Mouse (Mus musculus): ENCODE measurements around the gene Tmem169. TPM values are rescaled to one million over a fixed set of nuclear protein-coding genes. Genes with fewer than 3 reads are reported as not detected.
A peak's percentile ranks its signal among the peaks of the same experiment; 100 is the strongest.

The Tmem169 gene
- total RNA-seq, 2 experiments from 2014 or later: not detected

DNA sequence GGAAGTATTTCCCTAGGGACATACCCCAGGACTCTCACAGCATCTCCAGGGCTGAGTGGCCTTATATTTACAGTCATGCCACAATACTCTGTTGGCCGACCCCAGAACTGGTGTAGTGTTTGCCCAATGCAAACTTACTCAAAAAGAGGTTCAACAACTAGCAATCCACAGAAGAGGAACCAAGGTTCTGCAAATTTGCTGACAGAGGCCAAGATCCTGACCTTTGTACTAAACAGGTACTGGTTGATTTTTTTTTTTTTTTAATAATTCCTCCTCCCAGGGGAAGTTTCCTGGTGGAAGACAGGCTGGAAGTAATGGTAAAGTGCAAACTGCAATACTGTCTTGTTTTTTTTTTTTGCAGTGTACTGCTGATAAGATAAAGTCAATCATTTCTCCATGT is 1.6 kb upstream of the Tmem169 start:
- ATAC-seq (replicated peaks; ENCODE audit: low FRiP score, poor library complexity, severe bottlenecking): no peak

DNA sequence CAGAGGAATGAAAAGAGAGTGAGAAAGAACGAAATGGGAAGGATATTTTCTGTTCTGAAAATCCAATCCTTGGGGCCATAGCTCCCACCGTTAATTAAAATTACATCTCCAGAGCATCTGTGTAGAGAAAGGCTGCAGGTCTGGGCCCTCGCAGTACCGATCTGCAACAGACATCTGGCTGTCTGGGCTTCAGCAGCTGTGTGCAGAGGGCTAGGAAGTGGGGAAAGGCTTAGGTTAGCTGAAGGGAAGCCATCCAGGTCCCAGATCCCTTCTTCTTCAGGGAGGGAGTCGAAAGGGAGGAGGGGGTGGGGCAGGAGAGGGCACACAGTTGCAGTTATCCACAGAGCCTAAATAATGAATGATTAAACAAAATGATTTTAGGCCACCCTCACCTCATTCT is 370 bp downstream of the Tmem169 start:
- ATAC-seq (replicated peaks; ENCODE audit: low FRiP score, poor library complexity, severe bottlenecking): no peak

DNA sequence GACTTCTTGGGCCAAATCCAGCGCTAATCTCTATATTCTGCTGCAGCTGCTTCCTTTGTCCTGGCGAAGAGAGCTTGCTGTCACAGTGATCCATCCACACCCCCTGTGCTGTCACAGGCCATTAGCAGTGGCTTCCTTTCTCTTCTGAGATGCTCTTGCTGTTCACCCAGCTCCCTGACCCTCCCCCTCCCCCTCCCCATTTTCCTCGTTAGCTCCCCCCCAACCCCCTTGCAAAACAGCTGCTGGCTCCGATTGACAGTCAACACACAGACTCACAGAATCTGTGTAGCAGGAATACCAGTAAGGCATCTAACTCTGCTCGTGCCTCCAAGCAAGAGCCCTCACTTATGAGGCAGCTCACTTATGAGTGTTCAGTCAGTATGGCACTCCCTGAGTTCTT is 2.7 kb downstream of the Tmem169 start:
- no peak for ATAC-seq (replicated peaks; ENCODE audit: low FRiP score, poor library complexity, severe bottlenecking)

DNA sequence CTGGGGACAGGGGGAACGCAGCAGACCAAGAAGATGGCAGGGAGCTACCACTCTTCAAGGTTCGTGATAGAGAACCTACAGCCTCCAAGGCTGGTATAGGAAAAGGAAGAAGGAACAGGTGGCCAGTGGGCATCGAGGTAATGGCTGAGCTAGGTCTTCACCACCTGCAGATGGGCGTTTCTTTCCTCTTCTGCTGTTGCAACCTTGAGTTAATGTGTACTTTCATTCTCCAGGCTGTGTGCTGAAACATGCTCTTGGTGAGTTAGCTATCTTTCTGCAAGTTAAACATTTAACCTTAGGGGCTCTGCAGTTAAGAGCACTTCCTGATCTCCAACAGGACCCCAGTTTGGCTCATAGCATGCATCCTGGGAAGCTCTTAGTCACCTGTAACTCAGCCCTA is 3.7 kb downstream of the Tmem169 start:
- no peak for ATAC-seq (replicated peaks; ENCODE audit: low FRiP score, poor library complexity, severe bottlenecking)

DNA sequence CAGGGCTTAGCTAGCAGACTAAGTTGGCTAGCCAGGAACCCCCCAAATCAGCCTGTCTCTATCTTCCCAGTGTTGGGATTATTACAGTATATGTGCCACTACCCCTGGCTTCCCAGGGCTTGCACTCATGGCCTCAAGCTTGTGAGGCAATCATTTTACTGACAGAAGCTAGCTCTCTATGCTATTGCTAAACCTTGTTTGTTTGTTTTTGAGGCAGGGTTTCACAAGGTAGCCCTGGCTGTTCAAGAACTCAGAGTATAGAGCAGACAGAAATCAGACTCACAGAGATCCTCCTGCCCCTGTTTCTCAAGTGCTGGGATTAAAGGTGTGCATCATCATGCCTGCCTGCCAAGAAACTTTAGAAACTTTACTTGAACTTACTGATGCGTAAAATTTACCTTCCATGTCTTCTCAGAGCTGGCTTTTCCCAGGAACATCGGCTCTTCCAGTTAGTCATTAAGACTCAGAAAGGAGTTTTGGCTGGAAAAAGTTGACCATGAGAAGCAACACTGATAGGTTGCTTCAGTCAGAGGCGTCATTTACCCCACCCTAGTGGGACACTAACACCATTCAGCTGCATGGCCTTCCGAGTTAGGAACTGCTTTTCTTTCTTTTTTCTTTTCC is 4.5 kb downstream of the Tmem169 start:
- ATAC-seq (replicated peaks; ENCODE audit: low FRiP score, poor library complexity, severe bottlenecking): no peak

DNA sequence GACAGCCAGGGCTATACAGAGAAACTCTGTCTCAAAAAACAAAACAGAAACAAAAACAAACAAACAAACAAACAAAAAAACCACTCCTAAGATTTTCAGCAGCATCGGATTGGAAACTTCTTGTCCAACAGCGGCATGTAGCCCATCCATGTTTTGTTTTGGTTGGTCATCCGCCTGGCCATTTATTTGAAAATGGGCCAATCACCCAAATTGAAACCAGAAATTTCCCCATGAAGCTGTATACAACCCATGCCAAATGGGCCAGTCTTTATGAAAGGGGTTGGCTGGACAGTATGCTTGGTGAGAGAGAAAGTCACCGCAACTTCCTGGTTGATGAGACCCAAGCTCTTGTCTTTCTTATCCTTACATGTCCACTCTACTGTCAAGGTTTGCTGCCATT is 6.7 kb downstream of the Tmem169 start:
- ATAC-seq (replicated peaks; ENCODE audit: low FRiP score, poor library complexity, severe bottlenecking): no peak

DNA sequence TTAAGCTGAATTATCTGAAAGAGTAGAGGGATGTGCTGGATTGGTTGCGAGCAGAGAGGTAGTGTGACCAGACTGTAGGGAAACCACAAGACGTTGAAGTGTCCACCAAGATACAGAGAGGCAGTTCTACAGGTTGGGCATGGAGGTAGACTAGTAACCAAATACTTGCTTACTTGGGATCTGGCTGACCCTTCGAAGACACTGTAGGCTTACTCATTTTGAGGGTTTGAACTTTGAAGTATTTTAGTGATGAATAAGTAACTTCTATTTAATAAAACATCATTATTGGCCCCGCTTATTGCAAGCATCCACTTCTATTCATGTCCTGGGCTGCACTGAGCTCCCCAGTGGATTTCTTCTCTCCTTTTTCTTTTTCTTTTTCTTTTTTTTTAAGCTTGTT is 7.3 kb downstream of the Tmem169 start:
- no peak for ATAC-seq (replicated peaks; ENCODE audit: low FRiP score, poor library complexity, severe bottlenecking)

DNA sequence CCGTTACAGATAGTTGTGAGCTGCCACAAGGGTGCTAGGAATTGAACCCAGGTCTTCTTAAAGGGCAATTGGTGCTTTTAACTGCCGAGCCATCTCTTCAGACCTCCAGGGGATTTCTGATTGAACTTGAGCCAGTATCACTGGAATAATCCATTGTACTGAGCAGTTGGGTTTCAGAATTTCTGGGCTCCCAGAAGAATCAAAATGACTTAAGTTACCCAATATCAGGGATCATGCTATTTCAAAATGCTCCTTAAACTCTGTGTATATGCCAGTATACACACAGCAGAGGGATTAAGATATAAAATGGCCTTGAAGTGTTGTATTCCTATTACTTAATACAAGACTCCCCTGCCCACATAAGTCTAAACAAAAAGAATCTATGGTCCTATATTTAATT is 7.8 kb downstream of the Tmem169 start:
- ATAC-seq (replicated peaks; ENCODE audit: low FRiP score, poor library complexity, severe bottlenecking): no peak

DNA sequence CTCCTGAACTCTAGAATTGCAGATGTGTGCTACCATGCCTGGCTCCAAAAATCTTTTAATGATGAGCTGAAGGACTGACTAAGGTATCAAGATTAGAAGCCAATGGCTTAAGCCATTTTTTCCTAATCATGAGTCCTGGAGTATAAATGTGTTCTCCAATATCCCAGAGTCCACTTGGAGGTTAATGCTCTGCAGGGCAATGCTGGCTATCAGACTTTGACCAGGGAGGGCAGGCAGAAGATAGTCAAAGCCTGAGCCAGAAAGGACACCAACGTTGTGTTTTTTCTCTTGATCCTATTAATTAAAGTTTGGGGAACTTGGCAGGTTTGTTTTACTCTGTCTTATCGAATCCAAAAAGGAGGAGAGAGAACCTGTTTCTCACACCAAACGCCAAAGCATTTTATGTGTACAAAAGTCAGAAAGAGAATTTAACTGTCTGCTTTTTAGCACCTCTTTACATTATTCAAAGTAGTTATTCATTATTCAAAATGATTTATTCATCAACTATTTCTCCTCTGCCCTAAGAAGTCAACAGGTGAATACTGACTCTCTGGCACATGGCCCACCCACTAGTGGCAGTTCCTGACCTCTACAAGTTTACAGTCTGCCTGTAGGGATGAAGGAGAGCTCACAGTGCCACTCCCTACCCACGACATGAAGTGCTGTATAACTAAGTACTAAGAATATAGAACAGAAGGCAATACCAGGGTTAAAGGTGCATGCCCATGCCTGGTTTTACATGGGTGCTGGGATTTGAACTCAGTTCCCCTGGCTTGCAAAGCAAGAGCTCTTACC is 9.9 kb downstream of the Tmem169 start:
- ATAC-seq (replicated peaks; ENCODE audit: low FRiP score, poor library complexity, severe bottlenecking): no peak

DNA sequence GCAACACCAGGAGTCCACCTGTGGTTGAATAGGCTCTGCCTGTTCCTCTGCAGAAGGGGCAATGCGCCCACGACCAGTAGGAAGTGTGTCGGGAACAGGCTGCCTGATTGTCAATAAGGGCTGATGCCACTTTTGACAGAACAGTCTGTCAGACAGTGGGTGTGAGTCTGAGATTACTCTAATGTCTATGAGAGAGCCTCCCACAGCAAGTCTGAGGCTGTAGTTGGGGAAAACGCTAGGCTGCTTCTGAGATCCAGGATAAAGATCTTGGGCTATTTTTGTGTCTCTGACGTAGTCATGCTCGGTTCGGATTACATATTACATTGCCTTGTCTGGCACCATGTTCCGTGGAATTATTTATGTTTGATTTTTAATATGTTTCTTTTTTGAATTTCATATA is 11.6 kb downstream of the Tmem169 start:
- ATAC-seq (replicated peaks; ENCODE audit: low FRiP score, poor library complexity, severe bottlenecking): no peak

DNA sequence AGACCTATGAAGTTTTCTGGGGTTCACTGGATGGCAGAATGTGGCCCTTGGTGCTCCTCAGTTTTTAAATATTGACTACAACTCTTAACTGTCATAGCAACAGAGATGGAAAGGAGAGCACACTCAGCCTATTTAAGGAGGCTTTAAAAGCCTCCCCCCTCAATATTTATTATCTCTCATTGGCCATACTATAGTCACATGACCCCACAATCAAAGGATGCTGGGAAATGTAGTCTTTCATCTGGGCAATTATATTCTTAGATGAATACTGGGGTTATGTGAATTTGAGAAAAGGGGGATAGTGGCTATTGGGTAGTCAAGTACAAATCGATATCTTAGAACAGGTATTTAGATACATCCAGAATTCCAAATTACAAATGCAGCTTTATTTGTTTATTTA is 17.7 kb downstream of the Tmem169 start:
- ATAC-seq (replicated peaks; ENCODE audit: low FRiP score, poor library complexity, severe bottlenecking): no peak

DNA sequence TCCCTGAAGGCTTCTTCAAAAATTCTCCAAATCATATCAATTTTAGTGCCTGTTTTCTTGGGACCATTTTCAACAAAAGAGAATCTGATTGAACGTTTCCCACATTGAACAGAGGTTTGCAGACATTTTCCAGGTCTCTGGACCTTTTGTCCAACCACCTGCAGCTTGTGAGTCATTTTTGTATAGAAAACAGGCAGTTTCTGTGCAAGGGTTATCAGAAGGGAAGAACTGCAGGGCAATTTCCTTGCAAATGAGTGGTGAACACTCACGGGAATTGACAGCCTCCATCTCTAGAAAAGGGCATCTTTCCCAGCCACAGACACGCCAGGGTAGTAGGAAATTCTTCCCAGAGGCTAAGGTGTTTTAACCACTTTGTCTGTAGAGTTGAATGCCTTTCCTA is 22.1 kb downstream of the Tmem169 start:
- no peak for ATAC-seq (replicated peaks; ENCODE audit: low FRiP score, poor library complexity, severe bottlenecking)

DNA sequence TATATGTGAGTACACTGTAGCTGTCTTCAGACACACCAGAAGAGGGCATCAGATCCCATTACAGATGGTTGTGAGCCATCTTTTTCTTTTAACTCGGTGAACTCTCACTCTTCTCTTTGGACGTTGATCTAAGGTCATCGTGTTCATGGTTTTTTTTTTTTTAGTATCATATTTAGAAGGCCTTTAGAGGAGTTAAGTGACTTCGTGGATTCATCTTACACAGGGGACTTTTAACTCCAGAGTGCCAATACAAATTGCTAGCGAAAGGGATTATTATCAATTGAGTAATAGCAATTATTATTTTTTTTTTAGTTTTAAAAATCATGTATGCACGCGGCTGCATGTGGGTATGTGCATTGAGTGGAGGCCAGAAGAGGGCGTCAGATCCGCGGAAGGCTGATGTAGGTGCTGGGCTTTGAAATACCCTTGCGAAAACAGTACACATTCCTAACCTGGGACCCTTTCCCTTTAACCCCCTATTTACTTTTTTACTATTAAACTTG is 22.6 kb downstream of the Tmem169 start:
- ATAC-seq (replicated peaks; ENCODE audit: low FRiP score, poor library complexity, severe bottlenecking): peak; percentile 67

DNA sequence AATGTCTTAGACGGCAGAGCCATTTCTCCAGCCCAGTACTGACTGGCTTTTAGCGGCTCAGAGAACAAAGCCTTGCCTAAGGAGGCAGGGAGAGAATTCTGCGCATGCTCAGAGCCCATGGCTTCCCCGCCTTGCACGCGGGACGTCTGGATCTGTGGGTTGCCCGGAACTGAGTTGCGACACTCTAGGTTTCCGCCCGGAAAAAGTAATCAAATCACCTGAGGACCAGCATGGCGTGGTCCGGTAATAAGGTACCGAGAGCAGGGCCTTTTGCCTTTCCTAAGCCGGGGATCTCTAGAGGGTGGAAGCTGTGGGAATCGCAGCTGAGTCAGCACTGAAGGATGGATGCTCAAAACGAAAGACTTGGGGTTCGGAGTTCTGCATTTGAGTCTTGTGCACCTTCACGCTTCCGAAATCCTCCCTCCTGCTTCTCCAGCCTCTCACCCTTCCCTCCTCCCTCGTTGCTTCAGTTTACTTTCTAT is 23.2 kb downstream of the Tmem169 start, which contains the start of gene Xrcc5:
Xrcc5 (plus strand) TSS at position 105 of the 482 bp plus-strand sequence.
- peak; percentile 96 for ATAC-seq (replicated peaks; ENCODE audit: low FRiP score, poor library complexity, severe bottlenecking)

DNA sequence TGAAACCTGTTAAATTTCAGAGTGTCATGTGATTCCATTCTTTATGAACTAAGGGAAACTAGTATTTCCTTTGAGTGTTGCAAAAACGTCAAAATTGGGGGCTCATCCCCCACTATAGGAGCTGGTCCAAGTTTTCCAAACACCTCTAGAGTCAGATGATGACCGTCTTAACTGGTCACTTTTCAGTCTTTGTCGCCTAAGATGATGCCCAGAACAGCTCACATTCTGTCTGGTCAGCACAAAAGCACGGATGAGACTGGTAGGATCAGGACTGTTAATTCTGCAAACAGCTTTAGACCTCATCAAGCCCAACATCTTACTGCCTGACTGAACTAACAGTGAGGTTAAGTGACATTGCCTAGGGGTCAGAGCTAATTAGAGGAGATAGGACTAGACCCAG is 24.8 kb downstream of the Tmem169 start:
- ATAC-seq (replicated peaks; ENCODE audit: low FRiP score, poor library complexity, severe bottlenecking): no peak

DNA sequence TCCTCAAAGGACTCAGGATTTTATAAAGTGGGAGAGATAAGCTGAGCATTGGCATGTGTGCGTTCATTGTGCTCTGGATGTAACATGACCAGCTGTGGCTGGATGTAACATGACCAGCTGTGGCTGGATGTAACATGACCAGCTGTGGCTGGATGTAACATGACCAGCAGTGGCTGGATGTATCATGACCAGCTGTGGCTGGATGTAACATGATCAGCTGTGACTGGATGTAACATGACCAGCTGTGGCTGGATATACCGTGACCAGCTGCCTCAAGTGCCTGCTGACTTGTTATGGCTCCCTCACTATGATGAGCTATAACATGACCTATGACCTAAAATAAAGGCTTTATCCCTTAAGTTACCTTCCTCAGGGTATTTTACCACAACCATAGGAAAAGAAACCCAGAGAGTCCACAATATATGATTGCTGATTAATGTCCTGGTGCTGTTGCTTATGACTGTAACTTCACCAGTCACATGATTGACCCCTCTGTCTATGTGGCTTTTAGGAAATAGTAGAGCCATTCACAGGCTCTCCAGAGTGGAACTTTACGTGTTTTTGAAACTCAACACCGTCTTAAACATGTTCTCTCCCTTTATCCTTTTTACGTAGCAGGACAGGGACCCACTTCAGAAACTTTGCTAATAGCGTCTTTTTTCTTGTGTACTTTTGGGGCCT is 25.7 kb downstream of the Tmem169 start:
- ATAC-seq (replicated peaks; ENCODE audit: low FRiP score, poor library complexity, severe bottlenecking): no peak

DNA sequence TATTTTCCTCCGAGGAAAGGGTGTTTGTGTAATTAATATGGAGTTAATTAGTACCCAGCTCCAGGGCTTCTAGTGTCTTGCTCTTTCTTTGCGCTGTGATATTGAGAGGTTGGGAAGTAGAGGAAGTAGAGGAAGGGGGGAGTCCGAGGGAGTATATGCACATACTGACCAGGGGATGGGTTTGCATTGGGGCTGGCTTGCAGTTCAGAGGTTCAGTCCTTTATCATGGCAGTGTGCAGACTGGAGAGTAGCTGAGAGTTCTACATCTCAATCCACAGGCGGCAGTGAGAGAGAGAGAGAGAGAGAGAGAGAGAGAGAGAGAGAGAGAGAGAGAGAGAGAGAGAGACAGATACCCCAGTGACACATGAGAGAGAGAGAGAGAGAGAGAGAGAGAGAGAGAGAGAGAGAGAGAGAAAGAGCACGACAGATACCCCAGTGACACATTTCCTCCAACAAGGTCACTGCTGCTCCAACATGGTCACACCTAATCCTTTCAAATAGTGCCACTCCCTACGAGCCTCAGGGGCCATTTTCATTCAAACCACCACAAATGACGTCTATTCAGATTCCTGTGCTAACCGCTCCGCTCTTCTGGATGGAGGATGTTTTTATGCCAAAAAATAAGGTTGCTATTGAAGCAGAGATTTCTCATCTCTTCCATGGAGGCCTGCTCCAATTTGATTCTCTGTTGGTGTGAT is 28.7 kb downstream of the Tmem169 start:
- no peak for ATAC-seq (replicated peaks; ENCODE audit: low FRiP score, poor library complexity, severe bottlenecking)

DNA sequence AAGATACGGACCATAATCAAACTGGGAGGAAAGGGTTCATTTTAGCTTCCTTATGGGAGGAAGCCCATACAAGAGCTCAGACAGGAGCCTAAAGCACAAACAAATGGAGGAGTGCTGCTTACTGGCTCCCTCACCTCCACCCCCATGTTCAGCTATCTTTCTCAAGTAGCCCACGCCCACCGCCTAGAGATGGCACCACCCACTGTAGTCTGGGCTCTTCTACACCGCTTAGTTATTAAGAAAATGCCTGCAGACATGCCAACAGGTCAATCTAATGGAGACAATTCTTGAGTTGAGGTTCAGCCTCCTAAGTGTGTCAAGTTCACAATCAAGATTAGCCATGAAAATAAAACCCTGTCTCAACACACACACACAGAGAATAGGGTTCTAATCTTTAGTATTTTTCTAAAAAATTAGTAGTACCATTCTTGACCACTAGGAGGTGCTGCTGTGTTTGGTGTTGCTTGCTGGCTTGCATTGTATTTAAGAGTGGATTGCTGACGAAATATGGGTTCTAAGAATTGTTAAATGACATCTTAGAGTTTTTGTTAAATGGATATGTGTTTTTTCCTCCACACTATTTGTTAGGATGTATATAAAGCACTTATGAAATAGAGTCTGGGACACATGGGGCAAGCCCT is 29.4 kb downstream of the Tmem169 start:
- ATAC-seq (replicated peaks; ENCODE audit: low FRiP score, poor library complexity, severe bottlenecking): 0 out of 2 replicates have a peak, but pooled peaks have one; percentile 37

DNA sequence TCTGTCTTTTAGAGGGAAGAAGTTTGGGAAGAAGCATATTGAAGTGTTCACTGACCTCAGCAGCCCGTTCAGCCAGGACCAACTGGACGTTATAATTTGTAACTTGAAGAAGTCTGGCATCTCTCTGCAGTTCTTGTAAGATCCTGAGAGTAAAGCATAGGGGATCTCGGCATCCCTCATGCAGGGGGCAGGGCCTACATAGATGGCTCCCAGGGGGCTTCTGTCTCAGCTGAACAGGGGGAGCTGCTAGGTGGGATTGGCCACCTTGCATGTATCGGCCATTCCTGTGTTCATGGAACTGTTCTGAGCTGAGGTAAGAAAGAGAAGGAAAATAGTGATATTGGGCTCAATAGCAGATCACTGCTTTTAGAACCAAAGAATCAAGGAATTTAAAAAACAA is 31.3 kb downstream of the Tmem169 start:
- ATAC-seq (replicated peaks; ENCODE audit: low FRiP score, poor library complexity, severe bottlenecking): no peak

DNA sequence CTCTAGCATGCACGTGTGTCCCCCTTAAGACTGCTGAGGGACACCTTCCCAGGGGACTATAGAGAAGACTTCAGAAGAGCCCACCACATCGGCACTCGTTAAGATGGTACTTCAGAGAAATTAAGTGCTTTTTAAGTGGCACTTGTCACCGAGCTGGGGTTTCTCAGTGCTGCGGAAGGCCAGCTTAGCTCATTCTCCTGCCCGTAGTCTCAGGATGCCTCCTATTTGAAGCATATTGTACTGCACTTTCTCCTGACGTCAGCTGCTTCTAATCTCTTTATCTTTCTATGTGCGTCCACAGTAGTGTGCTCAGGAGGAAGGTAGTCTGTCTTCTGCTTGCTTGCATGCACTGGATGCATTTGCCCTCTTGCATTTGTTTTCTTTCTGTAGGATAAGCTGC is 32.2 kb downstream of the Tmem169 start:
- ATAC-seq (replicated peaks; ENCODE audit: low FRiP score, poor library complexity, severe bottlenecking): no peak

Data from erythroblast, adult 5-6 weeks (primary cell).